Comparison of ENCODE assay signal across 12 mouse cellular contexts in the genomic region with DNA sequence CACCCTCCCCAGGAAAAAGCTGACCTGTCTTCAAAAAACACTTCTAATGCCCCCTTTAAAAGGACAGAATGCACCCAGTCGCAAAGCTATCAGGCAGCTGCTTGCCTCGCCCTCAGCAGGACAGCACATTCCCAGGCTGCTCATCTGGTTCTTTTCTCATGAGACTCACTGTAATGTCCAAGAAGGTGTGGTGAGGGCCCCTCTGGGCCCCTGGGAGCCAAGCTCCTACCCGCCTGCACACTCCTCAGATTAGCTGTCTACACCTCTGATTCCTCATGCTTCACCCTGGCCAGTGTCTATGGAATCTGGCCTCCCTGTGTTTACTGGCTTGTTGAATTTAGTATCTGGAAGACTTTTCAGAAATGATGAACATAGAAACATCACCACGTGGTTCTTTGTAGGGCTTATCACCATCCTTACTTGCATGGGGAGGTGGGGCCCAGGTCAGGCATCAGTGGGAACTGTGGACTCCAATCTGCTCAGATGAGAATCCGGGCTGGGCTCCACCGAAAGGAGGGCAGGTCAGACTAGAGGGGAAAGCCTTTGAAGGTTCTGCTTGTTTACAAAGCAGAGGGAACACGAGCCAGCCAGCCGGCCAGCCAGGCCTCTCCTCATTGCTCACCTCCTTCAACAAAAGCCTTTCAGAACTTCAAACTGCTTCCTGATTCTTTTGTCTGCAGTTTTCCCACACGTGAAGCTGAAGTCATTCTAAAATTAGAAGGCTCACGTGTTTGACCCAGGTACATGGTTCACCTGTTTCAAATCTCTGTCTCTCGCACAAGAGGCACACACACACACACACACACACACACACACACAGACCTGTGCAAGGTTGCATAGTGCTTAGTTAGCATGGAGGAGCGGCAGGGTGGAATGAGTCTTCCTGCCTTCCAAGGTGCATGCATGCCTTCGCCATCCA. TPM values are rescaled to one million over a fixed set of nuclear protein-coding genes. Genes with fewer than 3 reads are reported as not detected.
DNase-seq lines count a peak whose midpoint lies in the region; TF ChIP-seq lines count a peak whose summit lies in the region.
"Had no signal": no experiment of that assay in that cellular context is flagged by ENCODE, and none has a peak within 500 bp of the region (broad histone marks: within the 10 kb centered on the region; RNA-seq: fewer than 3 reads in every experiment).

No protein-coding gene starts in this region.

- H3K27me3 ChIP-seq in ES-Bruce4 (ENCODE audit: control insufficient read depth, insufficient read depth, low read length, poor library complexity, severe bottlenecking) = no peaks in the 10 kb centered on the region
- H3K27me3 ChIP-seq in kidney, adult 2 months (replicated peaks; ENCODE audit: control insufficient read depth, insufficient read depth, low read length) = no peaks in the 10 kb centered on the region
- H3K27me3 ChIP-seq: hindbrain, embryonic 12.5 days had no signal

- H3K9me3 ChIP-seq in ES-Bruce4 (replicated peaks; ENCODE audit: control insufficient read depth, insufficient read depth, low read length, poor library complexity, severe bottlenecking) = no peaks in the 10 kb centered on the region
- H3K9me3 ChIP-seq: hindbrain, embryonic 12.5 days; midbrain, embryonic 12.5 days had no signal

- 31% methylated on average over 13 of the region's 13 CpGs for WGBS in kidney, adult 2 months

- peak; percentile 13 for DNase-seq in embryo, embryonic 10 days (ENCODE audit: low spot score)
- DNase-seq in embryo, embryonic 9.5 days (ENCODE audit: extremely low spot score) = no peak
- DNase-seq in kidney, adult 2 months = peak; percentile 23
- DNase-seq in lung, adult 18-20 months = peak; percentile 69 to 77
- DNase-seq in spleen, postnatal 14 days (ENCODE audit: low spot score in 2 of 2) = no peak
- DNase-seq in Muller cell, postnatal 12 days (ENCODE audit: inconsistent ontology term) = no peak
- no peak for DNase-seq in adrenal gland, postnatal 36 days
- DNase-seq: gastrocnemius, postnatal 36 days; left cerebral cortex, postnatal 4 days had no signal

- no peak overlapping the region for H3K4me3 ChIP-seq in ES-Bruce4 (ENCODE audit: low read depth, low read length)
- H3K4me3 ChIP-seq in kidney, adult 2 months (ENCODE audit: insufficient read depth, low read depth, low read length) = no peak overlapping the region
- H3K4me3 ChIP-seq: hindbrain, embryonic 12.5 days; midbrain, embryonic 12.5 days had no signal

- no peak for TF ChIP-seq POLR2A in ES-Bruce4 (IDR thresholded peaks at IDR 0.05; ENCODE audit: insufficient read depth, low read length)
- TF ChIP-seq POLR2A in kidney, adult 2 months (IDR thresholded peaks at IDR 0.05; ENCODE audit: low read depth, low read length) = no peak

- H3K27ac ChIP-seq in ES-Bruce4 (ENCODE audit: insufficient read depth, low read length) = no peak overlapping the region
- no peak overlapping the region for H3K27ac ChIP-seq in kidney, adult 2 months (ENCODE audit: insufficient read depth, low read depth, low read length)
- H3K27ac ChIP-seq: hindbrain, embryonic 12.5 days; midbrain, embryonic 12.5 days had no signal

- peak; percentile 40; the same call in 1 of the 2 replicates for TF ChIP-seq EP300 in ES-Bruce4 (IDR thresholded peaks at IDR 0.05; ENCODE audit: insufficient read depth, low read depth, low read length)

- no peak overlapping the region for H3K9ac ChIP-seq in ES-Bruce4 (ENCODE audit: low read depth, poor library complexity, severe bottlenecking)
- H3K9ac ChIP-seq: hindbrain, embryonic 12.5 days; midbrain, embryonic 12.5 days had no signal

- H3K36me3 ChIP-seq in ES-Bruce4 (ENCODE audit: control insufficient read depth, insufficient read depth, low read length, poor library complexity, severe bottlenecking) = no peaks in the 10 kb centered on the region
- no peaks in the 10 kb centered on the region for H3K36me3 ChIP-seq in kidney, adult 2 months (ENCODE audit: control insufficient read depth, insufficient read depth, low read length)
- H3K36me3 ChIP-seq: hindbrain, embryonic 12.5 days; midbrain, embryonic 12.5 days had no signal

- TF ChIP-seq CTCF in ES-Bruce4 (IDR thresholded peaks at IDR 0.05; ENCODE audit: low read depth, low read length) = no peak
- TF ChIP-seq CTCF in kidney, adult 2 months (conservative IDR thresholded peaks at IDR 0.05; ENCODE audit: insufficient read depth, insufficient read length, low read depth, low read length) = no peak

- H3K4me1 ChIP-seq in ES-Bruce4 (ENCODE audit: control insufficient read depth, insufficient read depth, low read length) = peaks cover 5% of the 10 kb centered on the region
- no peaks in the 10 kb centered on the region for H3K4me1 ChIP-seq in kidney, adult 2 months (ENCODE audit: control insufficient read depth, insufficient read depth, low read length)
- H3K4me1 ChIP-seq: hindbrain, embryonic 12.5 days; midbrain, embryonic 12.5 days had no signal

RNA-seq across cellular contexts. Expression of a gene that starts 38.7 kb away (rescaled TPM):
- polyA plus RNA-seq in ES-Bruce4 (2011; ENCODE audit: insufficient read depth, insufficient read length, low read depth, missing spikeins) = 6.3 and 7.4 TPM in 2 replicates
- 3.2 and 4.0 TPM in 2 replicates for polyA plus RNA-seq in kidney, adult 2 months (2012; rRNA removed)
- 10 to 100 TPM; 12.0 to 20.8 TPM for total RNA-seq in adrenal gland, postnatal 36 days (2021)

Comparison
In these comparisons a context has a peak if more than half of its experiments do, and no peak if none do; other contexts are left out.
1. DNase-seq: peak in embryo, embryonic 10 days (single experiment), kidney, adult 2 months (single experiment) and lung, adult 18-20 months (2 of 2); none in embryo, embryonic 9.5 days (single experiment), spleen, postnatal 14 days (0 of 2), Muller cell, postnatal 12 days (single experiment) and adrenal gland, postnatal 36 days (0 of 2).